Mouse (Mus musculus) midbrain, embryonic 12.5 days (tissue): Measurements from ENCODE around the gene Clic3. TPM values are rescaled to one million over a fixed set of nuclear protein-coding genes. Genes with fewer than 3 reads are reported as not detected.
"Not testable (repeated sequence)": the region's sequence is repeated elsewhere in the genome, so short reads cannot be mapped to it uniquely, and the experiment has no call there.

ENCODE experiments used
- ATAC-seq: fragments of 200-750 bp; cut with Nextera tagmentation; 2 replicates; pipeline ENCODE4 v1.8.0; 2017; ENCODE audit warnings: low read depth, moderate TSS enrichment, moderate library complexity; ENCODE audit not compliant: low FRiP score
- H3K27ac ChIP-seq: fragments of 300-500 bp; sonication (generic); replicated peaks from 2 replicates; pipeline ENCODE4 v1.5.1; 2016; ENCODE audit warnings: mild to moderate bottlenecking
- H3K27me3 ChIP-seq: fragments of 300-500 bp; sonication (generic); 2 replicates; pipeline ENCODE4 v1.6.1; 2016; ENCODE audit warnings: mild to moderate bottlenecking
- H3K36me3 ChIP-seq: fragments of 300-500 bp; sonication (generic); 2 replicates; pipeline ENCODE4 v1.6.1; 2016
- H3K4me1 ChIP-seq: fragments of 300-500 bp; sonication (generic); 2 replicates; pipeline ENCODE4 v1.6.1; 2016
- H3K4me2 ChIP-seq: fragments of 300-500 bp; sonication (generic); replicated peaks from 2 replicates; pipeline ENCODE4 v1.6.1; 2016; ENCODE audit warnings: mild to moderate bottlenecking, moderate library complexity
- H3K4me3 ChIP-seq: fragments of 300-500 bp; sonication (generic); 2 replicates; pipeline ENCODE4 v1.5.1; 2016; ENCODE audit warnings: mild to moderate bottlenecking
- H3K9ac ChIP-seq: fragments of 300-500 bp; sonication (generic); replicated peaks from 2 replicates; pipeline ENCODE4 v1.6.1; 2016; ENCODE audit warnings: mild to moderate bottlenecking, moderate library complexity
- H3K9me3 ChIP-seq: fragments of 300-500 bp; sonication (generic); 2 replicates; pipeline ENCODE4 v1.6.1; 2016; ENCODE audit warnings: mild to moderate bottlenecking
- WGBS: fragments of 180-500 bp; shearing (Covaris S2); methylation state at CpG from one replicate; pipeline ENCODE4 v1.1.7; 2016; 5-methylcytosine and 5-hydroxymethylcytosine counted together
- polyA plus RNA-seq: library from polyadenylated mRNA; unstranded; fragments of >200 nt; fragmentation: Nextera tagmentation; extraction: Ambion mirVana; gene quantifications from 2 replicates; pipeline ENCODE4 v1.2.1, GENCODE M21; 2016

Gene Clic3
- polyA plus RNA-seq = 2.5 and 2.9 TPM in 2 replicates

DNA sequence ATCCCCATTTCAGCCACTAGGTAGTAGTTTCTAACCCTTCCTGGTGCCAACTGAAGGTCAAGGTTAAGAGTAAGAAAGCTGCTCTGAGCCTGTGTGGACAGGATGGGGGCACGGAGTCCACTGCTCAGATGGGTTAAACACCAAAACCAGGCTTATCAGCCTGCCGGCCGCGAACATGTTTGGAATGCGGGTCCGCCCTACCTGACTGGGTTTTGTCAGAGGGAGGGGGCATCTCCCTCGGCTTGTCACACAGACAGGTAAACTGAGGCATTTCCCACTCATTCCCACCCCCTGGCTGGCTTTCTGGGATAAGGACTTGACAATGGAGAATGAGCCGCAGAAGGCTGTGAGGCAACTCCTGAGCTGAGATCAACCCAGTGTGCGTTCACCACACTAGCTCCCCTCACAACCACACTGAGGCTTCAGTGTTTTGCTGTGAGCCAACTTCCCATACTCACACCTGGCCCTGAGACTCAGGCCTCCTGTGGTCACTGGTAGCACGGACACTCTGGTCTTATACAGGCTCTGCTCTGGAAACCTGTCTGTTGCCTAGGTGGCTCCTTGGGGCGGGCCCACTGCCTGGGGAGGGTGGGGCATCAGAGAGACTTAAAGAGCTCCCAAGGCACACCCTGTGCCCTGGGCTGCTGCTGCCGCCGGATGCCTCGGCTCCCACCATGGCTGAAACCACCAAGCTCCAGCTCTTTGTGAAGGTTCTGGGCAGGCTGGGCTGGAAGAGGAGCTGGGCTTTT, at the start of gene Clic3:
Gene Clic3 (plus strand): TSS at position 634 of the 749 bp plus-strand sequence.
- ATAC-seq = no peak
- no peak within 1 kb of the TSS for H3K27ac ChIP-seq
- H3K4me3 ChIP-seq = no peak within 1 kb of the TSS
- 0 out of 2 replicates have a peak within 1 kb of the TSS, but pooled peaks have one; percentile 17 for H3K9ac ChIP-seq
- H3K27me3 ChIP-seq = no peaks in the 10 kb centered on the region; the same call in 1 of the 2 replicates
- no peaks in the 10 kb centered on the region for H3K9me3 ChIP-seq
- H3K4me2 ChIP-seq = no peak within 1 kb of the TSS
- H3K4me1 ChIP-seq = peaks cover 15% of the 10 kb centered on the region
- WGBS = 65% methylated on average over 14 of the region's 14 CpGs
- H3K36me3 ChIP-seq = peaks cover 14% of the 10 kb centered on the region

DNA sequence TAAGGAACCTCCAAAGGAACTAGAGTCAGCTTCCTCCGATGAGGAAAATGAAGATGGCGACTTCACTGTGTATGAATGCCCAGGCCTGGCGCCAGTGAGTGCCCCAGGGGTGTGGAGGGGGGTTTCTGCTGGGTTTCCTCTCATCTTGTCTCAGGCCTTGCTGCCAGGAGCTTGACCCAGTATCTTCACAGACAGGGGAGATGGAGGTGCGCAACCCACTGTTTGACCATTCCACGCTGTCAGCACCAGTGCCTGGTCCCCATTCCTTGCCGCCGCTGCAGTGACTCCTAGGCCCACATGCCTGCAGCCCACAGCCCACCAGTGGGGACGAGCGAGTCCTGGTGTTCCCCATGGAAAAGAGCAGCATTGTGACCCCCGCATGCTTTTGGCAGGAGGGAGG, 47.7 kb upstream of the Clic3 start:
- Histone ChIP-seq H3K27ac (no peak overlapping the region), H3K36me3 (peaks cover 45% of the 10 kb centered on the region), H3K27me3 (no peaks in the 10 kb centered on the region), H3K4me2 (no peak overlapping the region), H3K4me3 (no peak overlapping the region), H3K4me1 (peaks cover 9% of the 10 kb centered on the region), H3K9ac (no peak overlapping the region), H3K9me3 (no peaks in the 10 kb centered on the region)
- 88% methylated on average over 10 of the region's 10 CpGs for WGBS
- ATAC-seq = no peak

DNA sequence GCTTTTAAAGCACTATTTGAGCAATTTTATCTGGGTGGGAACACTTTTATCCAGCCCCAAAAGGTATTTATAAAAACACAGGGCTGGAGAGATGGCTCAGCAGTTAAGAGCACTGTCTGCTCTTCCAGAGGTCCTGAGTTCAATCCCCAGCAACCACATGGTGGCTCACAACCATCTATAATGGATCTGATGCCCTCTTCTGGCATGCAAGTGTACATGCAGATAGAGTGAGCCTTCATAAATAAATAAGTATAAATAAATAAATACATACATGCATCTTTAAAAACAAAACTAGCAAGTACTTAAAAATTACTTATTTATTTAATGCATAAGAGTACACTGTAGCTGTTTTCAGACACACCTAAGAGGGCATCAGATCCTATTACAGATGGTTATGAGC, 43.2 kb upstream of the Clic3 start:
- H3K9me3 ChIP-seq, H3K4me3 ChIP-seq, H3K4me1 ChIP-seq, H3K4me2 ChIP-seq, H3K27me3 ChIP-seq, ATAC-seq, H3K27ac ChIP-seq, H3K9ac ChIP-seq: not testable (repeated sequence)
- peaks cover 22% of the 10 kb centered on the region for H3K36me3 ChIP-seq

DNA sequence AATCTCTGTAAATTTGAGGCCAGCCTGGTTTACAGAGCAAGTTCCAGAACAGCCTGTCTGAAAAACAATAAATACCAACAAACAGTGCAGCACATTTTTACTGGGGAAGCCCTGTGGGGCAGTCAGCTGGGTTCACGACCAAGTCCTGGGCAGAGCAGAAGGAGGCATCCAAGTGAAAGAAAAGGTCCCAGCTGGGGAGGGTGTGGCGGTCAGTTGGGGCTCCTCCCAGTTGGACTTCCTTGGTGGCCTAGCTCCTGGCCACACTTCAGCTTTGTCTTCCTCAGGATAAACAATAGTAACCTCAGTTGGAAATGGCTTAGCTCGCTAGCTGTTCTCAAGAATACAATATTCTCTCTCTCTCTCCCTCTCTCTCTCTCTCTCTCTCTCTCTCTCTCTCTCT, 39.2 kb upstream of the Clic3 start:
- H3K4me2 ChIP-seq = no peak overlapping the region
- no peaks in the 10 kb centered on the region for H3K36me3 ChIP-seq
- no peak overlapping the region; the same call in 1 of the 2 replicates for H3K9ac ChIP-seq
- H3K4me3 ChIP-seq = no peak overlapping the region
- peaks cover 5% of the 10 kb centered on the region; the same call in 1 of the 2 replicates for H3K27me3 ChIP-seq
- WGBS = 9% methylated on average over 3 of the region's 3 CpGs
- ATAC-seq = no peak
- H3K9me3 ChIP-seq = no peaks in the 10 kb centered on the region
- H3K27ac ChIP-seq = no peak overlapping the region
- H3K4me1 ChIP-seq = no peaks in the 10 kb centered on the region

DNA sequence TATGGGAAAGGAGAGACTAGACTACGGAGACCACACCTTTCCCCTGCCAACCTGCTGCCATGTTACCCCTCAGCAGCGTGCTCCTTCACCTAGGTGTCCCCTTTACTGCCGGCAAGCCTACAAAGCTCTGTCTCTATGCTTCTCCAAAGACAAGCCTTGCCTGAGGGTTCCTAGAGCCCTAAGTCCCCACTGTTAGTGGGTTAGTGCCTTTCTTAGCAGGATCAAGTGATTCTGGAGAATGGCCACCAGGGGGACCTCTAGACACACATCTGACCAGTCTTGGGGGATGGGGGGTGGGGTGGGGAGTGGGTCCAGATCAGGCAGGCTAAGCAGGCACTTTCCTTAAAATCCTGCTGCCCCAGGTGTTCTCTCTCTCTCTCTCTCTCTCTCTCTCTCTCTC, 34.7 kb upstream of the Clic3 start:
- Histone ChIP-seq H3K9ac (no peak overlapping the region), H3K36me3 (no peaks in the 10 kb centered on the region), H3K4me3 (no peak overlapping the region), H3K9me3 (no peaks in the 10 kb centered on the region), H3K4me1 (no peaks in the 10 kb centered on the region), H3K27me3 (peaks cover 43% of the 10 kb centered on the region), H3K4me2 (no peak overlapping the region), H3K27ac (no peak overlapping the region)
- ATAC-seq = no peak
- 17% methylated on average over 3 of the region's 3 CpGs for WGBS

DNA sequence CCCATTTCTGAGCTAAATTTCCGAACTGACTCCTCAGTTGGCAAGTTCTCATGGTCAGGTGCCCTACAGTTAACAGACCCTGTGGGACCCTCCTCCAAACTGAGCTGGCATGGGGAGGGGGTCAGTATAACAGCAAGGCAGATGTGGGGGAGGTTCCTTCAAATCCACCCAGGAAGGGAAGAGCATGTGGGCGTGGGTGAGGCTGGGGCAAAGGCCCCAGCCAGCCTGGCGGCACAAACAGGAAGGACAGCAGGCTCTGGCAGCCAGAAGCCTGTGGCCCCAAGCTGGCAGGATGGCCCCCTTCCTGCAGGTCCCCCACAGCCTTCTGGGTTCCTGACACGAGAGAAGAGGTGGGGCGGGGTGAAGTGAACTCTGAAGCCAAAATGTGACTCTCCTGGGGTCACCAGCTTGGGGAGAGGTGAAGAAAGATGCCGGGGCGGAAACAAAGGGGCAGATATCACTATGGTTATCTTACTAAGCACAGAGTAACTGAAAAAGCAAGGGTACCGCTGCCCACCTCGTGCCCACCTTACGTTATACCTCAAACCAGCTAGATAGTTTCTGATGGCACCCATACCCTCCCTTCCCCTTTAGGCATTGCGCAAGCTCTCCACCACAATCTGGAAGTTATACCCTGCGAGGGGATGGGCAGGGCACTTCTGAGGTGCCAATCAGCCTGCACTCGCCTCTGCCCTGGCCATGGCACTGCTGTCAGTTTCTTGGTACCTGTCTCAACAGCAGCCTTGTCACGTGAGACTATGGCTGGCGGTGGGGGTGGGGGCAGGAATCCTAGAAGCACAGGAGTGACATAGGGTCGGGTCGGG, 33.8 kb upstream of the Clic3 start, which contains the start of gene Fut7:
Gene Fut7 (plus strand): TSS at position 681 of the 824 bp plus-strand sequence.
- Histone ChIP-seq H3K4me2 (no peak within 1 kb of the TSS), H3K9me3 (no peaks in the 10 kb centered on the region), H3K36me3 (no peaks in the 10 kb centered on the region), H3K27me3 (peaks cover 43% of the 10 kb centered on the region), H3K9ac (no peak within 1 kb of the TSS), H3K27ac (no peak within 1 kb of the TSS), H3K4me3 (no peak within 1 kb of the TSS), H3K4me1 (no peaks in the 10 kb centered on the region)
- 74% methylated on average over 17 of the region's 17 CpGs for WGBS
- no peak for ATAC-seq

DNA sequence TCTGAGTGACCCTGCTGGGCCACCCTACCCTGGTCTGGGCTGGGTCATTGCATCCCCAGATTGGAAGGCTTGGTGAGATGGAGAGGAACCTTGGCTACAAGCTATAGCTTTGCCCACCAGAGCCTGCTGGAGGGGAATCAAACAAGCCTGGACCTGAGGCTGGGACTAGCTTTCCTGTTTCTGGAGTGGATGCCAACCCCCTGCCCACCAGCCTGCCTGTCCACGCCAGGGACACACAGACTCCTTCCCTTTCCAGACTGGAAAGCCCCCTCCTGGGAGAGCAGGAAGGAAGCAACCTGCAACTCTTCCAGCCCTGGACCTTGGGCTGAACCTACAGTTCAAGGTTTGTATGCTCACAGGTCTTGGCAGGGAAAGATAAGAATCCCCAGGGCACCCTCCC, 33.0 kb upstream of the Clic3 start:
- H3K4me2 ChIP-seq = no peak overlapping the region
- no peak overlapping the region for H3K4me3 ChIP-seq
- no peaks in the 10 kb centered on the region for H3K9me3 ChIP-seq
- ATAC-seq = no peak
- H3K27ac ChIP-seq = no peak overlapping the region
- H3K36me3 ChIP-seq = no peaks in the 10 kb centered on the region
- 65% methylated on average over 1 of the region's 1 CpGs for WGBS
- H3K9ac ChIP-seq = no peak overlapping the region
- H3K4me1 ChIP-seq = no peaks in the 10 kb centered on the region
- H3K27me3 ChIP-seq = peaks cover 43% of the 10 kb centered on the region

DNA sequence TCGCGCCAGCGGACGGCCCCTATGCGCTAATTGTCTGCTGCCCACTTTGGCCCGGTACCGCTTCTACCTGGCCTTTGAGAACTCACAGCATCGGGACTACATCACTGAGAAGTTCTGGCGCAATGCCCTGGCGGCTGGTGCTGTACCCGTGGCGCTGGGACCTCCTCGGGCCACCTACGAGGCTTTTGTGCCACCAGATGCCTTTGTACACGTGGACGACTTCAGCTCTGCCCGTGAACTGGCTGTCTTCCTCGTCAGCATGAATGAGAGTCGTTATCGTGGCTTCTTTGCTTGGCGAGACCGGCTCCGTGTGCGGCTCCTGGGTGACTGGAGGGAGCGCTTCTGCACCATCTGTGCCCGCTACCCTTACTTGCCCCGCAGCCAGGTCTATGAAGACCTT, 31.2 kb upstream of the Clic3 start:
- WGBS = 59% methylated on average over 27 of the region's 27 CpGs
- no peak overlapping the region for H3K9ac ChIP-seq
- no peak overlapping the region for H3K27ac ChIP-seq
- no peak overlapping the region for H3K4me3 ChIP-seq
- ATAC-seq = no peak
- no peak overlapping the region for H3K4me2 ChIP-seq
- no peaks in the 10 kb centered on the region for H3K9me3 ChIP-seq
- peaks cover 56% of the 10 kb centered on the region for H3K27me3 ChIP-seq
- H3K4me1 ChIP-seq = peaks cover 15% of the 10 kb centered on the region
- H3K36me3 ChIP-seq = no peaks in the 10 kb centered on the region

DNA sequence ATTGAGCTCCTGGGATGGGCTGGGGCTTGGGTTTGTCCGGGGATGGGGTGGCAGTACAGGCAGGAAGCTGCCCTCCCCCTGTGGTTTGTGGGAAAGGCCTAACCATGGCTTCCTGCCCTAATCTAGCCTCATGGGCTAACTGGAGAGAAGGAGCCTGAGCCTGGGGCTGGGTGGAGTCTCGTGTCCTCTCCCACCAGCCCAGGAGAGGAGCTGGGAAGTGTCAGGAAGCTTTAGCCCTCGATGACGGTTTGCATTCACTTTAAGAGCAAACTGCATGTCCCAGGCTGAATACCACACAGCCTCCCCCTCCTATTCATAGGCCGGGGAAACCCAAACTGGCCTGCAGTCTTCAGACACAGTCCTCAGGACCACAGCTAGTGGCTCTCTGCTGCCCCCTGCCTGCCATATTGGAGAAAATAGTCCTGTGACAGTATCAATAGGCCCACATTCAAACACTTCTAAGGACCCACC, 29.9 kb upstream of the Clic3 start:
- H3K27ac ChIP-seq = no peak overlapping the region
- no peak overlapping the region for H3K9ac ChIP-seq
- no peak for ATAC-seq
- no peaks in the 10 kb centered on the region for H3K36me3 ChIP-seq
- H3K4me1 ChIP-seq = peaks cover 22% of the 10 kb centered on the region
- peaks cover 63% of the 10 kb centered on the region for H3K27me3 ChIP-seq
- H3K9me3 ChIP-seq = no peaks in the 10 kb centered on the region
- H3K4me3 ChIP-seq = no peak overlapping the region
- H3K4me2 ChIP-seq = no peak overlapping the region
- WGBS = 36% methylated on average over 5 of the region's 5 CpGs

DNA sequence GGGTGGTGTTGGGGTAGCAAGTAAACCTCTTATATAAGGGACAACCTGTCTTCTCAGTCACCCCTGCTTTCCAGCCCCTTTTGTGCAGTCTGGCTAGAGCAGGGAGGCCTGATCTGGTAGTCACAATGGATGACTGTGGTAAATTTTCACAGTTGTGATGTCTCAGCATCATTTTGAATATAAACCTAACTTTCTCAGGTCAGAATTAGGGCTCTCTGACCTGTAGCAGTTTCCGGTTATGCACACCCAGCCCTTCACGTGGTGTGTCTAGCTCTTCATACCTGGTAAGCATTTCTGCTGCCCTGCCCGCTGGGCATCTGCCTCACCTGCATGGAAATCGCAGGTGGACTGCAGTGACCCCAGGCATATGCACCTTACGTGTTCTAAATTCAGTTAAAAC, 29.4 kb upstream of the Clic3 start:
- no peak overlapping the region for H3K4me2 ChIP-seq
- H3K4me1 ChIP-seq = peaks cover 22% of the 10 kb centered on the region
- WGBS = 89% methylated on average over 5 of the region's 5 CpGs
- ATAC-seq = no peak
- H3K9ac ChIP-seq = no peak overlapping the region
- no peak overlapping the region for H3K27ac ChIP-seq
- no peak overlapping the region for H3K4me3 ChIP-seq
- H3K36me3 ChIP-seq = no peaks in the 10 kb centered on the region
- H3K27me3 ChIP-seq = peaks cover 63% of the 10 kb centered on the region
- no peaks in the 10 kb centered on the region for H3K9me3 ChIP-seq

DNA sequence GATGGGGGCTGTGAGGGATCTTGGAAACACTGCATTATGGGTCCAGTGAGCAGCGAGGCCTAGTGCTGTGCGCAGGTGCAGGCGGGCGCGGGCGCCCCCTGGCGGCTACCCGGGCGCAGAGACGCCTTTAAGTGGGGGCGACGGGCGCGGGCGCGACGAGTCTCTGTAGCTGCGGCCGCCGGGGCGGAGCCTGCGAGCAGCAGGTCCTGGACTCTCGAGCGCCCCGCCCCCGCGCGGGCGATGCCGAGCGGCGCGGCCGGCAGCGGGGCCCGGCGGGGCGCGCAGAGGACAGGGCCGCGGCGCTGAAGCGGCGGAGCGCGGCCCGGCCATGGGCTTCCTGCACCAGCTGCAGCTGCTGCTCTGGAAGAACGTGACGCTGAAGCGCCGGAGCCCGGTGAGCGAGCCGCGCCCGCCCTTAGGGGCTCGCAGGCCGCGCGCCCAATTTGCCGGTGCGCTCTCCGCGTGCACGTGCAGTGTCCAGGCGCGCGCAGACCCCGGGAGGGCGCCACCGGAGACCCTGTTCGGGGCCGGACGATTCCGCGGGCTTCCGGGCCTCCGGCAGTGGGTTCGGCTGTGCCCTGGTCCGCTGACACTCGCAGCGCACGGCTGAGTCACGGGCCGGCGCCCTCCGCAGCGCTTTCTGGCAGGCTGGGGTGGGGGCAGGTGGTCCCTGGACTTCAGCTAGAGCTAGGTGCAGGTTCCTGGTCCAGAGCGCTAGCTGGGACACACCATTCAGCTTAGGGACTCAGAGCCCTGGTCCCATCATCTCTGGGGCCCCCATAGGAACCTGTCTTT, 28.0 kb upstream of the Clic3 start, which contains the start of gene Abca2:
Gene Abca2 (plus strand): TSS at position 262 of the 795 bp plus-strand sequence.
- Histone ChIP-seq H3K4me2 (peak within 1 kb of the TSS; percentile 91), H3K4me3 (peak within 1 kb of the TSS; percentile 78), H3K36me3 (no peaks in the 10 kb centered on the region), H3K27me3 (peaks cover 49% of the 10 kb centered on the region), H3K9ac (peak within 1 kb of the TSS; percentile 87), H3K4me1 (peaks cover 22% of the 10 kb centered on the region), H3K9me3 (no peaks in the 10 kb centered on the region), H3K27ac (peak within 1 kb of the TSS; percentile 85)
- WGBS = under 1% methylated on average over 60 of the region's 89 CpGs
- peak; percentile 88 for ATAC-seq
